Mouse (Mus musculus): ENCODE results near the gene Fastk. TPM values are rescaled to one million over a fixed set of nuclear protein-coding genes. Genes with fewer than 3 reads are reported as not detected.

Fastk gene
- polyA plus RNA-seq, 1 experiment from 2014 or later = 158 TPM

GRCm38 (mm10) chr5:24427285-24427633 is 17.8 kb downstream of the Fastk start:
- Histone ChIP-seq H3K4me2 (peak overlapping the region; percentile 45; the same call in 1 of the 2 replicates), H3K4me1 (ENCODE audit: control insufficient read depth, insufficient read depth, low read length) (peaks cover 41% of the 10 kb centered on the region), H3K4me3 (ENCODE audit: low read depth, low read length) (no peak overlapping the region), H3K9ac (ENCODE audit: low read depth, low read length) (no peak overlapping the region), H3K27me3 (ENCODE audit: control insufficient read depth, insufficient read depth, low read length) (no peaks in the 10 kb centered on the region), H3K27ac (ENCODE audit: low read depth, low read length) (no peak overlapping the region), H3K9me3 (replicated peaks; ENCODE audit: control insufficient read depth, low read length) (no peaks in the 10 kb centered on the region), H3K36me3 (ENCODE audit: control insufficient read depth, insufficient read depth, low read length) (peaks cover 23% of the 10 kb centered on the region)
- no peak for ATAC-seq (replicated peaks; ENCODE audit: insufficient number of reproducible peaks, low FRiP score, low TSS enrichment)
- WGBS (ENCODE audit: insufficient replicate concordance) = 12% methylated on average over 12 of the region's 12 CpGs

DNA sequence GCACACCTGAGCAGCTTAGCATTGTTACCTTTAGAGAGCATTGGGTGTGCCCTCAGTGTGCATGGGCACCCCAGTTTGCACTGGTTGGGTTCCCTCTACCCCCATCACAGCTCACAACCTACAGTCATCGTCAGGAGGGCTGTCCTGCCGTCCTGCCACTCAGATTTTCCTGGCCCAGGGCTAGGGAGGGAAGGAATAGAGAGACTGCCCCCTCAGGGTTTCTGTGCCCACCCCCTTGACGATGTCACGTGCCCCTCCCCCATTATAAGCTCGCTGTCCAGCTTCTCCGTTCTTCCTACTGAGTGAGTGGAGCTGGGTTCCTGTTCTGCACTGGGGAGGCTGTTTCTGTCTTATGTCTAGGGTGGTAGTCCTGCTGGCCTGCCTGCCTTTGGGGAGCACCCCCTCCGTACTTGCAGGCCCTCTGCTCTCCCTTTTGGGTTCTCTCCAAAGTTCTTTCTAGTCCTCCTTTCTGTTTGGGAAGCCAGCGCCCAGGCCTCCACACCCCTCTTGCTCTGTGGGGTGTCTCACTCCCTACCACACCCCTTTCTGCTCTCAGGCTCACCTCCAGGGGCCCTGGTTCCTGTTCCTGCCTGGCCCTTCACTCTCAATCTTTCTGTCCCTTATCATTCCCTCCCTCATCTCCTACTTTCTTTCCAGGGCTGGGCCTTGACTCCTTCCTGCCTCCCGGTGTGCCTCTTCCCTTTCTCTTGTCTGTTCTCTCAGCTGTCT is 18.4 kb downstream of the Fastk start:
- Histone ChIP-seq H3K9me3 (replicated peaks; ENCODE audit: control insufficient read depth, low read length) (no peaks in the 10 kb centered on the region), H3K36me3 (ENCODE audit: control insufficient read depth, insufficient read depth, low read length) (peaks cover 20% of the 10 kb centered on the region), H3K27ac (ENCODE audit: low read depth, low read length) (no peak overlapping the region), H3K4me2 (peak overlapping the region; percentile 95), H3K9ac (ENCODE audit: low read depth, low read length) (no peak overlapping the region), H3K27me3 (ENCODE audit: control insufficient read depth, insufficient read depth, low read length) (no peaks in the 10 kb centered on the region), H3K4me1 (ENCODE audit: control insufficient read depth, insufficient read depth, low read length) (peaks cover 41% of the 10 kb centered on the region), H3K4me3 (ENCODE audit: low read depth, low read length) (peak overlapping the region; percentile 74)
- ATAC-seq (replicated peaks; ENCODE audit: insufficient number of reproducible peaks, low FRiP score, low TSS enrichment) = no peak
- 14% methylated on average over 9 of the region's 9 CpGs for WGBS (ENCODE audit: insufficient replicate concordance)

- Histone ChIP-seq H3K27ac (ENCODE audit: low read depth, low read length) (no peak overlapping the region), H3K9me3 (replicated peaks; ENCODE audit: control insufficient read depth, low read length) (no peaks in the 10 kb centered on the region), H3K36me3 (ENCODE audit: control insufficient read depth, insufficient read depth, low read length) (peaks cover 13% of the 10 kb centered on the region), H3K27me3 (ENCODE audit: control insufficient read depth, insufficient read depth, low read length) (no peaks in the 10 kb centered on the region), H3K4me1 (ENCODE audit: control insufficient read depth, insufficient read depth, low read length) (peaks cover 41% of the 10 kb centered on the region), H3K4me2 (peak overlapping the region; percentile 95), H3K9ac (ENCODE audit: low read depth, low read length) (peak overlapping the region; percentile 87), H3K4me3 (ENCODE audit: low read depth, low read length) (peak overlapping the region; percentile 74)
- WGBS (ENCODE audit: insufficient replicate concordance) = 3% methylated on average over 10 of the region's 10 CpGs
- no peak for ATAC-seq (replicated peaks; ENCODE audit: insufficient number of reproducible peaks, low FRiP score, low TSS enrichment)
Observed at GRCm38 (mm10) chr5:24426037-24426432, 19.1 kb downstream of the Fastk start.

DNA sequence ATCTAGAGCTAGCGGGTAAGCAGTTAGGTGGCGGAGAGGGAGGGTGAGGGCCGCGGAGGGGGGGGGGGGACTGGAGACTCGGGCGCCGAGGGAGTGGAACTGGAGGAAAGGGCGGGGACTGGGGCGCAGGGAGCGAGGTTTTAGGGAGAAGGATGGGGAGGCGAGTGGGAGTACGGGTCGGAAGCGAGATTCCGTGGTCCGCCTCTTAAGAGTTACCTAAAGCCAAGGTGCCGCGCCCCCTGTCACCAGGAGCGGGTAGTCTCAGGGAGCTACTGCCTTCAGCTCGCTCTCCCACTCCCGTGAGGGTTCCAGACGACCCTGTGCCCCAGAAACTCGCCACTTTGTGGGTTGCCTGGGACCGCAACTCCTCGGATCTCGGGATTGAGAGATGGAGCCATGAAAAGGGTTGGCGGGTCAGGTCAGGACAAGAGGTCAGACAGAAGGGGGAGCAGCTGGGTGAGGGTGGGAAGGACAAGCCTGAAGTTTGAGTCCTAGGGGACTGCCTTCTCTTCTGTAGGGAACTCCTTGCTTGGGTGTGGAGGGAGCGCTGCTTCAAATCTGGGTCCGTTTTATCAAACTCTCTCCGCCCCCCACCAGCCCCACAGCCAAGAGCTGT is 19.6 kb downstream of the Fastk start:
- H3K4me1 ChIP-seq (ENCODE audit: control insufficient read depth, insufficient read depth, low read length) = peaks cover 41% of the 10 kb centered on the region
- H3K27ac ChIP-seq (ENCODE audit: low read depth, low read length) = peak overlapping the region; percentile 97
- peak overlapping the region; percentile 95 for H3K4me2 ChIP-seq
- H3K36me3 ChIP-seq (ENCODE audit: control insufficient read depth, insufficient read depth, low read length) = peaks cover 8% of the 10 kb centered on the region
- H3K27me3 ChIP-seq (ENCODE audit: control insufficient read depth, insufficient read depth, low read length) = no peaks in the 10 kb centered on the region
- H3K4me3 ChIP-seq (ENCODE audit: low read depth, low read length) = peak overlapping the region; percentile 74
- H3K9me3 ChIP-seq (replicated peaks; ENCODE audit: control insufficient read depth, low read length) = no peaks in the 10 kb centered on the region
- WGBS (ENCODE audit: insufficient replicate concordance) = 1% methylated on average over 23 of the region's 30 CpGs
- ATAC-seq (replicated peaks; ENCODE audit: insufficient number of reproducible peaks, low FRiP score, low TSS enrichment) = no peak
- H3K9ac ChIP-seq (ENCODE audit: low read depth, low read length) = peak overlapping the region; percentile 87

GRCm38 (mm10) chr5:24424861-24425411 is 20.2 kb downstream of the Fastk start:
- Histone ChIP-seq H3K27ac (ENCODE audit: low read depth, low read length) (peak overlapping the region; percentile 97), H3K4me1 (ENCODE audit: control insufficient read depth, insufficient read depth, low read length) (peaks cover 41% of the 10 kb centered on the region)

GRCm38 (mm10) chr5:24424004-24424781 is 20.9 kb downstream of the Fastk start:
- peaks cover 41% of the 10 kb centered on the region for H3K4me1 ChIP-seq (ENCODE audit: control insufficient read depth, insufficient read depth, low read length)
- H3K27ac ChIP-seq (ENCODE audit: low read depth, low read length) = peak overlapping the region; percentile 97
- H3K36me3 ChIP-seq (ENCODE audit: control insufficient read depth, insufficient read depth, low read length) = peaks cover under 1% of the 10 kb centered on the region; the same call in 1 of the 2 replicates
- H3K9ac ChIP-seq (ENCODE audit: low read depth, low read length) = peak overlapping the region; percentile 87
- no peaks in the 10 kb centered on the region for H3K27me3 ChIP-seq (ENCODE audit: control insufficient read depth, insufficient read depth, low read length)
- no peaks in the 10 kb centered on the region for H3K9me3 ChIP-seq (replicated peaks; ENCODE audit: control insufficient read depth, low read length)
- peak overlapping the region; percentile 95 for H3K4me2 ChIP-seq
- H3K4me3 ChIP-seq (ENCODE audit: low read depth, low read length) = peak overlapping the region; percentile 74
- 13% methylated on average over 21 of the region's 21 CpGs for WGBS (ENCODE audit: insufficient replicate concordance)
- ATAC-seq (replicated peaks; ENCODE audit: insufficient number of reproducible peaks, low FRiP score, low TSS enrichment) = peak; percentile 0; the same call in 1 of the 2 replicates

More at GRCm38 (mm10) chr5:24424861-24425411, 20.2 kb downstream of the Fastk start:
- Histone ChIP-seq H3K4me2 (peak overlapping the region; percentile 95), H3K4me3 (ENCODE audit: low read depth, low read length) (peak overlapping the region; percentile 74), H3K9me3 (replicated peaks; ENCODE audit: control insufficient read depth, low read length) (no peaks in the 10 kb centered on the region), H3K36me3 (ENCODE audit: control insufficient read depth, insufficient read depth, low read length) (peaks cover 3% of the 10 kb centered on the region; the same call in 1 of the 2 replicates), H3K9ac (ENCODE audit: low read depth, low read length) (peak overlapping the region; percentile 87), H3K27me3 (ENCODE audit: control insufficient read depth, insufficient read depth, low read length) (no peaks in the 10 kb centered on the region)
- under 1% methylated on average over 60 of the region's 60 CpGs for WGBS (ENCODE audit: insufficient replicate concordance)
- ATAC-seq (replicated peaks; ENCODE audit: insufficient number of reproducible peaks, low FRiP score, low TSS enrichment) = no peak; the same call in 1 of the 2 replicates

DNA sequence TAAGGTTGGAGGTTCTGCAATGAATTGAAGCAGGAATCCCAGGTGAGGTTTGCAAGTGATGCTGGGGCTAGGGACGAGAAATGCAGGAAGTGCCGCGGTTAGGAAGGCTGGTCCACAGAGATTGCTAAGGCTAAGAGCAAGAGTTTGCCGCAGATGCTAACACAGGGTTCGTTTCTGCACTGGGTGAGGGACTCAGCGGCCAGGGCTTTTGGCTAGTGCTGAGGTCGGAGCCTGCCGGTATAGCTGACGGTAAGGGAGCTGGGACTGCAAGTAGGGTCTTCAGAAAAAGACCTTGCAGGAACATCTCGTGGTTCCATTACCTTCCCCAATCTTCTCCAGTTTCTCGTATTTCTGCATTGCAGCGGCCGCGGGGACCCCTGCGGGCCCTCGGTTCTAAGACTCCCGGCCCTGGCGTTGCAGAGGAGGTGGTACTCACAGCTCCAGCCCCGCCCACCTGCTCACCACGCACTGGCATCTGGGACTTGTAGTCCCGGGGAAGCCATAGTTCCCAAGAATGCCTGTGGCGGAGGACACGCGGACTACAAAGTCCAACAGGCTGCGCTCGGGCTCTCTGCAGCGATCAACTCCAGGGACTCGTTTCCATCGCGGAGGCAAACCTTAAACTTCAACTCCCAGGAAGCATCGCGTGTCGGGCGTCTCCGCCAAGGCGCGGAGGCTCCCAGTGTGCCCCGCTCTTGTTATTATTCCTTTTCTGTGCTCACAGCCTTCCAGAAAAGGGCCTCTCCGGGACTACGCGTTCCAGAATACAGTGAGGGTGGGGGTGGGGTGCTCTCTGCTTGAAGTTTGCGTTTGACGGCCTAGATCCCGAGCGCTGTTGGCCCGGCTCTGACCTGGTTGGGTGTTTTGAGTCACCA is 21.7 kb downstream of the Fastk start, which contains the start of the genes Cdk5 and Slc4a2:
Gene Cdk5, minus strand, starts transcription at position 402 of the 875 bp plus-strand sequence.
Gene Slc4a2, plus strand, starts transcription at position 709 of the 875 bp plus-strand sequence.
- peak within 1 kb of the TSS; percentile 95 for H3K4me2 ChIP-seq
- no peaks in the 10 kb centered on the region for H3K9me3 ChIP-seq (replicated peaks; ENCODE audit: control insufficient read depth, low read length)
- H3K4me1 ChIP-seq (ENCODE audit: control insufficient read depth, insufficient read depth, low read length) = peaks cover 34% of the 10 kb centered on the region
- peak within 1 kb of the TSS; percentile 74 for H3K4me3 ChIP-seq (ENCODE audit: low read depth, low read length)
- under 1% methylated on average over 46 of the region's 46 CpGs for WGBS (ENCODE audit: insufficient replicate concordance)
- no peaks in the 10 kb centered on the region for H3K27me3 ChIP-seq (ENCODE audit: control insufficient read depth, insufficient read depth, low read length)
- peak within 1 kb of the TSS; percentile 97 for H3K27ac ChIP-seq (ENCODE audit: low read depth, low read length)
- peak; percentile 87 for ATAC-seq (replicated peaks; ENCODE audit: insufficient number of reproducible peaks, low FRiP score, low TSS enrichment)
- peak within 1 kb of the TSS; percentile 87 for H3K9ac ChIP-seq (ENCODE audit: low read depth, low read length)
- peaks cover 2% of the 10 kb centered on the region; the same call in 1 of the 2 replicates for H3K36me3 ChIP-seq (ENCODE audit: control insufficient read depth, insufficient read depth, low read length)

All from heart, embryonic 11.5 days (tissue).